Mouse (Mus musculus) hindbrain, embryonic 16.5 days (tissue): ENCODE measurements at regions not wholly inside any gene's neighbourhood (a gene's known extent, or its start where the extent isn't known, plus 50 kb on each side); places are given as distances from the start of the nearest gene placed in this dataset.
"Not testable (repeated sequence)": the region's sequence is repeated elsewhere in the genome, so short reads cannot be mapped to it uniquely, and the experiment has no call there.

ENCODE experiments used
- ATAC-seq: fragments of 200-750 bp; cut with Nextera tagmentation; 2 replicates; pipeline ENCODE4 v1.8.0; 2017; ENCODE audit warnings: moderate TSS enrichment, moderate library complexity
- H3K27ac ChIP-seq: fragments of 300-500 bp; sonication (generic); 2 replicates; pipeline ENCODE4 v1.5.1; 2014; ENCODE audit warnings: low read depth, mild to moderate bottlenecking, control low read depth, low read length, moderate library complexity
- H3K27me3 ChIP-seq: fragments of 300-500 bp; sonication (generic); replicated peaks from 2 replicates; pipeline ENCODE4 v1.6.1; 2014; ENCODE audit warnings: low read length; ENCODE audit not compliant: control insufficient read depth, insufficient read depth
- H3K36me3 ChIP-seq: fragments of 300-500 bp; sonication (generic); 2 replicates; pipeline ENCODE4 v1.6.1; 2014; ENCODE audit warnings: mild to moderate bottlenecking, low read length, moderate library complexity, mixed read lengths; ENCODE audit not compliant: control insufficient read depth, insufficient read depth
- H3K4me1 ChIP-seq: fragments of 300-500 bp; sonication (generic); 2 replicates; pipeline ENCODE4 v1.6.1; 2014; ENCODE audit warnings: low read depth, low read length; ENCODE audit not compliant: control insufficient read depth, insufficient read depth
- H3K4me2 ChIP-seq: fragments of 300-500 bp; sonication (generic); 2 replicates; pipeline ENCODE4 v1.6.1; 2014; ENCODE audit warnings: mild to moderate bottlenecking, low read length, control low read depth, moderate library complexity
- H3K4me3 ChIP-seq: fragments of 300-500 bp; sonication (generic); 2 replicates; pipeline ENCODE4 v1.5.1; 2014; ENCODE audit warnings: mild to moderate bottlenecking, low read length, control low read depth, moderate library complexity
- H3K9ac ChIP-seq: fragments of 300-500 bp; sonication (generic); 2 replicates; pipeline ENCODE4 v1.6.1; 2014; ENCODE audit warnings: low read depth, mild to moderate bottlenecking, control low read depth, low read length, moderate library complexity
- H3K9me3 ChIP-seq: fragments of 300-500 bp; sonication (generic); 2 replicates; pipeline ENCODE4 v1.6.1; 2014; ENCODE audit warnings: mild to moderate bottlenecking, low read length, moderate library complexity; ENCODE audit not compliant: control insufficient read depth
- WGBS: fragments of 180-500 bp; shearing (Covaris S2); extraction: QIAGEN DNeasy Blood & Tissue Kit; methylation state at CpG from one replicate; pipeline ENCODE4 v1.1.7; 2014; 5-methylcytosine and 5-hydroxymethylcytosine counted together

DNA sequence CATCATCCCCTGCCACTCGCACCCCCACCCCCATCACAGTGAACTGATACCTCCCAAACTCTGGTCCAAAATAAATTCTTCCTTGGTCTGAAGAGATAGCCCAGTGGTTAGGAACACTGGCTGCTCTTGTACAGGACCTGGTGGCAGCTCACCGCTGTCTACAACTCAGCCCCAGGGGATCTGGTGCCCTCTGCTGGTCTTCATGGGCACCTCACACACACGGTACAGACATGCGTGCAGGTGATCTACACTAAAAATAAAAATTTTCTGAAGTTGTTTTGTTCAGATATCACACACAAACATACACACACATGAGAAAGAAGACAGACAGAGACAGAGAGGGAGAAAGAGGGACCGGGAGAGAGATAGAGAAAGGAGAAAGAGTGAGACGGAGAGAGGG is 130.0 kb upstream of the Ubl3 start:
- Histone ChIP-seq H3K9me3 (no peaks in the 10 kb centered on the region), H3K4me3 (no peak overlapping the region), H3K9ac (no peak overlapping the region), H3K4me1 (peaks cover under 1% of the 10 kb centered on the region), H3K4me2 (no peak overlapping the region), H3K27ac (no peak overlapping the region), H3K36me3 (no peaks in the 10 kb centered on the region), H3K27me3 (no peaks in the 10 kb centered on the region)
- ATAC-seq: no peak
- WGBS: 98% methylated on average over 6 of the region's 6 CpGs

DNA sequence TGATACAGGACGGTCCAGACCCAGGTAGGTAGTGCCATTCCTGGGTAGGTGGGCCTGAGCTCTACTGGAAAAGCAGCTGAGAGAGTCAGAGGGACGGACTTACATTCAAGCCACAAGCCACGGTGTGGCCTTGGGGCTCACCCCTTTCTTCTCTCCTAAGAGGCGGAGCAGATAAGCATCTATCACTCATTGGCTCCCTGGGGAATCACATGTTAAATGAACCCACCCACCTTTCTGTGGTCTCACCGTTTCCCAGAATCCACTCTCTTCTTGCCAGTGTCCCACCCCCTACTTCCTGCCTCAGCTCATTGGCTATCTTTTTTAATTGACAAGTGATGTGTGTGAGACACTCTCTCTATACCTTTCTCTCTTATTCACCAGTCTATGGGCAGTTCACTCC is 127.8 kb upstream of the Ubl3 start:
- Histone ChIP-seq H3K9me3 (no peaks in the 10 kb centered on the region), H3K4me2 (no peak overlapping the region), H3K4me1 (no peaks in the 10 kb centered on the region; the same call in 1 of the 2 replicates), H3K9ac (no peak overlapping the region), H3K27ac (no peak overlapping the region), H3K4me3 (no peak overlapping the region), H3K36me3 (no peaks in the 10 kb centered on the region), H3K27me3 (no peaks in the 10 kb centered on the region)
- no peak for ATAC-seq
- 89% methylated on average over 5 of the region's 5 CpGs for WGBS

GRCm38 (mm10) chr5:148679586-148679985 is 127.0 kb upstream of the Ubl3 start:
- WGBS: 96% methylated on average over 4 of the region's 4 CpGs

GRCm38 (mm10) chr5:148678285-148678937 is 125.8 kb upstream of the Ubl3 start:
- H3K27me3 ChIP-seq, H3K9ac ChIP-seq, H3K4me3 ChIP-seq, ATAC-seq, H3K36me3 ChIP-seq, H3K27ac ChIP-seq, H3K4me2 ChIP-seq, H3K4me1 ChIP-seq, H3K9me3 ChIP-seq: not testable (repeated sequence)
- 95% methylated on average over 12 of the region's 12 CpGs for WGBS

More at GRCm38 (mm10) chr5:148679586-148679985, 127.0 kb upstream of the Ubl3 start:
- Histone ChIP-seq H3K27me3 (no peaks in the 10 kb centered on the region), H3K4me2 (no peak overlapping the region), H3K27ac (no peak overlapping the region), H3K4me1 (no peaks in the 10 kb centered on the region; the same call in 1 of the 2 replicates), H3K36me3 (no peaks in the 10 kb centered on the region), H3K9ac (no peak overlapping the region), H3K4me3 (no peak overlapping the region), H3K9me3 (no peaks in the 10 kb centered on the region)
- ATAC-seq: no peak; the same call in 1 of the 2 replicates

DNA sequence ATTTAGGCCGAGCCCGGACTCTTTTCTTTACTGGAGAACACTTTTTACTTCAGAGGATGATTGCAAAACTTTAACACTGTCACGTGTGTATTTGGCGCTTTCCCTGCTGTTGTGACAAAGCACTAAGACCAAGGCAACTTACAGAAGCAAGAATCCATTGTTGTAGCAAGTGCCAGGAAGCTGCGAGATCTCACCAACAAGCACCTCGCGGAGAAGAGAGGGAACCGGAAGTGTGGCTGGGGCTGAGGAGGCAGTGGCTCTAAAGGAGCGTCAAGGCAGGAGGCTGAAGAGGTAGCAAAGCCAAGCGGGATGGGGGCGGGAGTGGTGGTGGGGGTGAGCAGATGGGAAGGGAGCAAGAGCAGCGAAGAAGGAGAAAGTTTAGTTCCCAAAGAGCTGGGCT is 121.7 kb upstream of the Ubl3 start:
- Histone ChIP-seq H3K4me2 (no peak overlapping the region), H3K4me1 (no peaks in the 10 kb centered on the region), H3K9me3 (no peaks in the 10 kb centered on the region; the same call in 1 of the 2 replicates), H3K9ac (no peak overlapping the region), H3K4me3 (no peak overlapping the region), H3K36me3 (no peaks in the 10 kb centered on the region), H3K27me3 (no peaks in the 10 kb centered on the region), H3K27ac (no peak overlapping the region)
- ATAC-seq: no peak
- WGBS: 81% methylated on average over 12 of the region's 12 CpGs

GRCm38 (mm10) chr5:148662281-148662741 is 109.7 kb upstream of the Ubl3 start:
- 0 out of 2 replicates have a peak overlapping the region, but pooled peaks have one; percentile 23 for H3K9ac ChIP-seq

DNA sequence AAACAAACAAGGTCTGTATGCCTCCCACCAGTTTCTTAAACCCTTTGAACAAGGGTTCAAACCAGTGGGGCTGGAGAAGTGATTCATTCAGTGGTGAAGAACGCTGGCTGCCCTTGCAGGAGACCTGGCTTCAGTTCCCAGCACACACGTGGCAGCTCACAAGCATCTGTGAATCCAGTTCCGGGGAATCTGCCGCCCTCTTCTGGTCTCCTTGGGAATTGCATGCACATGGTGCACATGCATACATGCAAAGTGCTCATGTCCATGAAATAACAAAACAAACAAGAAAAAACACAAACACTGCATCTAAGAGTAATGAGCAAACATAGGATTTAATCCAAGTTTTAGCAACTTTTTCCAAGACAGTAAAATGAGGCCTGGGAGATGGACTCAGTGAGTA is 108.5 kb upstream of the Ubl3 start:
- Histone ChIP-seq H3K9ac (no peak overlapping the region), H3K27me3 (no peaks in the 10 kb centered on the region), H3K27ac (no peak overlapping the region), H3K4me1 (peaks cover 7% of the 10 kb centered on the region), H3K4me3 (no peak overlapping the region), H3K36me3 (no peaks in the 10 kb centered on the region), H3K4me2 (no peak overlapping the region), H3K9me3 (peaks cover 4% of the 10 kb centered on the region)
- WGBS: 84% methylated on average over 4 of the region's 4 CpGs
- no peak for ATAC-seq

More at GRCm38 (mm10) chr5:148662281-148662741, 109.7 kb upstream of the Ubl3 start:
- Histone ChIP-seq H3K36me3 (no peaks in the 10 kb centered on the region), H3K27ac (peak overlapping the region; percentile 31; the same call in 1 of the 2 replicates), H3K4me2 (peak overlapping the region; percentile 36), H3K4me3 (no peak overlapping the region), H3K9me3 (peaks cover 4% of the 10 kb centered on the region), H3K27me3 (no peaks in the 10 kb centered on the region), H3K4me1 (peaks cover 7% of the 10 kb centered on the region)
- WGBS: 52% methylated on average over 15 of the region's 15 CpGs
- ATAC-seq: peak; percentile 53

- no peaks in the 10 kb centered on the region for H3K36me3 ChIP-seq
- no peak overlapping the region for H3K9ac ChIP-seq
- no peak for ATAC-seq
- H3K27me3 ChIP-seq: no peaks in the 10 kb centered on the region
- no peak overlapping the region for H3K4me2 ChIP-seq
- no peak overlapping the region for H3K27ac ChIP-seq
- peaks cover 5% of the 10 kb centered on the region for H3K4me1 ChIP-seq
- no peak overlapping the region for H3K4me3 ChIP-seq
- peaks cover 6% of the 10 kb centered on the region for H3K9me3 ChIP-seq
- 77% methylated on average over 4 of the region's 4 CpGs for WGBS
Observed at GRCm38 (mm10) chr5:148657936-148658640, 105.5 kb upstream of the Ubl3 start.

DNA sequence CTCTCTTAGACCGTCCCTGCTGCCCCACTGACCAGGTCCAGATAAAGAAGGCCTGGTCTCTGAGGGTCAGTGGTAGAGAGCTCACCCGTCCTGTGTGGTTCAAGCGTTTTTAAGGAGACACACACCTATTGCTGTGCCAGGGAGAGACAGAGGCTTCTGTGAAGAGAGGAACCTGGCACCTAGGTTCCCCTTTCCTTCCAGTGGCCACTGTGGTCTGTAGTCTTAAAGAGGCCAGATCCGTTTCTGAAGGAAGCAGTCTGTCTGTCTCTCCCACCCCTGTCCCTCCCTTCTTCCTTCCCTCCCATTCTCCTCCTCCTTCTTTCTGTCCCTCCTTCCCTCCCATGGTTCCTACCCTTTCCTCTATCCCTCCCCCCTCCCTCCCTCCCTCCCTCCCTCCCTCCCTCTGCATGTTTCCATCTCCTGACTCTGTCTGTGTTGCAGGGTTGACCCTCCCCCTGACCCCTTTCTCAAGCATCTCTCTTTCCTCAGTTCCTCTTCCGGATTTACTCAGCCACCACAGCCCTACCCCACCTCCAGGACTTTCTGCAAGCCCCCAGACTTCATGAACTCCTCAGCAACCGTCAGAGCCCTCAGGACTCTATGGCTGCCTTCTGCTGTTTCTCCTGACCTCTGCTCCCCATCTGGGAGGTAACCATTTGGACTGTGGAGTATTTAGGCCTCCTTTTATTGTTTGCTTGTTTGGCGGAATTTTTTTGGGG is 100.1 kb upstream of the Ubl3 start:
- Histone ChIP-seq H3K4me1 (no peaks in the 10 kb centered on the region), H3K36me3 (no peaks in the 10 kb centered on the region), H3K27me3 (no peaks in the 10 kb centered on the region), H3K9ac (no peak overlapping the region), H3K4me2 (no peak overlapping the region), H3K27ac (no peak overlapping the region), H3K4me3 (no peak overlapping the region), H3K9me3 (0 out of 2 replicates have a peak, but pooled peaks cover 2% of the 10 kb centered on the region)
- ATAC-seq: no peak
- 64% methylated on average over 7 of the region's 7 CpGs for WGBS
